Mouse (Mus musculus): ENCODE data around the gene Kdm2a. TPM values are rescaled to one million over a fixed set of nuclear protein-coding genes. Genes with fewer than 3 reads are reported as not detected.
"Not testable (repeated sequence)": the region's sequence is repeated elsewhere in the genome, so short reads cannot be mapped to it uniquely, and the experiment has no call there.

Gene Kdm2a
- polyA plus RNA-seq, 1 experiment, result 90.4 TPM

- Histone ChIP-seq H3K4me3 (ENCODE audit: insufficient read depth, low read length) (no peak overlapping the region), H3K4me1 (ENCODE audit: control insufficient read depth, insufficient read depth, low read length) (no peaks in the 10 kb centered on the region; the same call in 1 of the 2 replicates), H3K27ac (ENCODE audit: insufficient read depth, low read length) (no peak overlapping the region)
- TF ChIP-seq CTCF (IDR thresholded peaks at IDR 0.05; ENCODE audit: borderline replicate concordance, insufficient read depth, low read length) (no peak), POLR2A (IDR thresholded peaks at IDR 0.05; ENCODE audit: low read depth, low read length) (no peak)
Measured at GRCm38 (mm10) chr19:4385026-4385425, 13.1 kb downstream of the Kdm2a start.

- Histone ChIP-seq H3K27ac (ENCODE audit: insufficient read depth, low read length) (no peak overlapping the region), H3K4me1 (ENCODE audit: control insufficient read depth, insufficient read depth, low read length) (no peaks in the 10 kb centered on the region; the same call in 1 of the 2 replicates), H3K4me3 (ENCODE audit: insufficient read depth, low read length) (no peak overlapping the region)
- TF ChIP-seq CTCF (IDR thresholded peaks at IDR 0.05; ENCODE audit: borderline replicate concordance, insufficient read depth, low read length), result no peak
- no peak for TF ChIP-seq POLR2A (IDR thresholded peaks at IDR 0.05; ENCODE audit: low read depth, low read length)
Measured at GRCm38 (mm10) chr19:4384322-4384721, 13.8 kb downstream of the Kdm2a start.

DNA sequence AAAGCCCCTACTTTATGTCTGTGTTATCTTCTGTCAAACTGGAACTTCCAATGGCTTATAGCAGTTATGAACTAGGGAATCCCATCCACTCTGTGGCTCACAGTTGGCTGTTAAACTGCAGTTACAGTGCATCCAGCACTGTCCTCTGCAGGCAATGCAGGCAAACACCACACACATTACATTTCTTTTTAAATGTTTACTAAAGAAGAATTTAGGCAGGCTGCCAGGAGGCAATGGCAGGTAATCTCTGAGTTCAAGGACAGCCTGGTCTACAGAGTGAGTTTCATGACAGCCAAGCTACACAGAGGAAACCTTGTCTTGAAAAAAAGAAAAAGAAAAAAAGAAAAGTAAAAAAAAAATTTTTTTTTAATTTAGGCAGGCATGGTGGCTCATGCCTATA is 14.8 kb downstream of the Kdm2a start:
- no peak overlapping the region for H3K27ac ChIP-seq (ENCODE audit: insufficient read depth, low read length)
- H3K4me3 ChIP-seq (ENCODE audit: insufficient read depth, low read length), result no peak overlapping the region
- H3K4me1 ChIP-seq (ENCODE audit: control insufficient read depth, insufficient read depth, low read length), result no peaks in the 10 kb centered on the region
- TF ChIP-seq POLR2A (IDR thresholded peaks at IDR 0.05; ENCODE audit: low read depth, low read length) (no peak), CTCF (IDR thresholded peaks at IDR 0.05; ENCODE audit: borderline replicate concordance, insufficient read depth, low read length) (no peak)

- H3K4me1 ChIP-seq (ENCODE audit: control insufficient read depth, insufficient read depth, low read length); H3K4me3 ChIP-seq (ENCODE audit: insufficient read depth, low read length); H3K27ac ChIP-seq (ENCODE audit: insufficient read depth, low read length): not testable (repeated sequence)
Measured at GRCm38 (mm10) chr19:4382303-4382702, 15.8 kb downstream of the Kdm2a start.

GRCm38 (mm10) chr19:4370656-4371055 is 27.4 kb downstream of the Kdm2a start:
- no peak overlapping the region for H3K4me3 ChIP-seq (ENCODE audit: insufficient read depth, low read length)
- H3K27ac ChIP-seq (ENCODE audit: insufficient read depth, low read length), result no peak overlapping the region
- no peak for TF ChIP-seq CTCF (IDR thresholded peaks at IDR 0.05; ENCODE audit: borderline replicate concordance, insufficient read depth, low read length)
- TF ChIP-seq POLR2A (IDR thresholded peaks at IDR 0.05; ENCODE audit: low read depth, low read length), result no peak
- H3K4me1 ChIP-seq (ENCODE audit: control insufficient read depth, insufficient read depth, low read length), result no peaks in the 10 kb centered on the region

DNA sequence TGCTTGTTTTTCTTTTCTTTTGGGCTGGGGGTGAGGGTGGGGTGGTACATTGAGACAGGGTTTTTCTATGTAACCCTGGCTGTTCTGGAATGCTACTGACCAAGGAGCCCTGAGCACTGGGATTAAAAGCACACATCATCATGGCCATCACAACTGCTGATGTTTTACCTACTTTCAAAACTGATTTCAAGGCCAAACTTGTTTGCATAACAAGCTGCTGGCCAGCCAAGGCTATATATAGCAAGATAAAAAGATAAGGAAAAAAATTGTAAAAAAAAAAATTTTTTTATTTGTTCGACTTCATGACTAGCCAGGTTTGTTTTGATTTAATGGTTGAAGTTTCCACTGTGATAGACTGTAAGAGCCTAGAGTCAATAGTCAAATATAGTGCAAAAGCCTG is 27.8 kb downstream of the Kdm2a start:
- H3K4me1 ChIP-seq (ENCODE audit: control insufficient read depth, insufficient read depth, low read length), result no peaks in the 10 kb centered on the region
- no peak overlapping the region for H3K4me3 ChIP-seq (ENCODE audit: insufficient read depth, low read length)
- H3K27ac ChIP-seq (ENCODE audit: insufficient read depth, low read length), result no peak overlapping the region
- TF ChIP-seq CTCF (IDR thresholded peaks at IDR 0.05; ENCODE audit: borderline replicate concordance, insufficient read depth, low read length) (no peak), POLR2A (IDR thresholded peaks at IDR 0.05; ENCODE audit: low read depth, low read length) (no peak)

DNA sequence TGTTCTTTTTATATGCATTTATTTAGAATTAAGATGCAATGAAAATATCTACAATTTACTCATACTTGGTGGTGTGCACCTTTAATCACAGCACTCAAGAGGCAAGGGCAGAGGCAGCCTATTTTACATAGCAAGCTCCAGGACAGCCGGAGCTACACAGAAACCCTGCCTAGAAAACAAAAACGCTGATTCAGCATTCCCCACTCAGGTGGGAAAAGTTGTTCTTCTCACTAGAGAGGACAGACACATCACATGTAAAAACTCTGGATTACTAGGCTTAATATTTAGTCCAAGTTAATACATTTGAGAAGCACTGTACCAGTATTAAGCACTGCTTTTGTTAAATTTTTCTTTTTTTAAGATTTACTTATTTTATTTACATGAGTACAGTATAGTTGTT is 48.6 kb downstream of the Kdm2a start:
- Histone ChIP-seq H3K27ac (ENCODE audit: insufficient read depth, low read length) (no peak overlapping the region), H3K4me1 (ENCODE audit: control insufficient read depth, insufficient read depth, low read length) (no peaks in the 10 kb centered on the region), H3K4me3 (ENCODE audit: insufficient read depth, low read length) (no peak overlapping the region)
- TF ChIP-seq POLR2A (IDR thresholded peaks at IDR 0.05; ENCODE audit: low read depth, low read length) (no peak), CTCF (IDR thresholded peaks at IDR 0.05; ENCODE audit: borderline replicate concordance, insufficient read depth, low read length) (no peak)

GRCm38 (mm10) chr19:4346479-4346878 is 51.6 kb downstream of the Kdm2a start:
- H3K27ac ChIP-seq (ENCODE audit: insufficient read depth, low read length), result no peak overlapping the region
- no peaks in the 10 kb centered on the region for H3K4me1 ChIP-seq (ENCODE audit: control insufficient read depth, insufficient read depth, low read length)
- H3K4me3 ChIP-seq (ENCODE audit: insufficient read depth, low read length), result no peak overlapping the region
- no peak for TF ChIP-seq CTCF (IDR thresholded peaks at IDR 0.05; ENCODE audit: borderline replicate concordance, insufficient read depth, low read length)
- TF ChIP-seq POLR2A (IDR thresholded peaks at IDR 0.05; ENCODE audit: low read depth, low read length), result no peak

GRCm38 (mm10) chr19:4338162-4338561 is 59.9 kb downstream of the Kdm2a start:
- Histone ChIP-seq H3K4me1 (ENCODE audit: control insufficient read depth, insufficient read depth, low read length) (peaks cover 6% of the 10 kb centered on the region; the same call in 1 of the 2 replicates), H3K27ac (ENCODE audit: insufficient read depth, low read length) (no peak overlapping the region), H3K4me3 (ENCODE audit: insufficient read depth, low read length) (no peak overlapping the region)
- no peak for TF ChIP-seq POLR2A (IDR thresholded peaks at IDR 0.05; ENCODE audit: low read depth, low read length)
- TF ChIP-seq CTCF (IDR thresholded peaks at IDR 0.05; ENCODE audit: borderline replicate concordance, insufficient read depth, low read length), result peak; percentile 46; the same call in 1 of the 2 replicates

DNA sequence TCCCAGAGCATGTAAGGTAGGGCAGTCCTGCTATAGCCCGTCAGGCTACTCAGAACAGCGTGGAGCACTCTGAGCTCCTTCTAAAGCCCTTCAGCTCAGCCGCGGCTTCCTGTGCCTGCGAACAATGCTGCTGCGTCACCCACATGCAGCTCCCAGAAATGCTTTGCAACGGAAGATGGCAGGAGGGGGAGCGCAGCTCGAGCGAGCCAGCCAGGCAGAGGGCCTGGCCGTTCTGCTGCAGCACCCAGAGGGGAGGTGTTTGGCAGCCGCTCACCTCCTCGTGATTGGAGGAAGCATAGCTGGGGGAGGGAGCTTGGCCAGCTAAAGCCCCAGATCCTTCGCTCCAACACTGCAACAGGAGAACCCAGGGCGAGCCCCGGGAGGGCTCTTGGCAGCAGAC is 64.3 kb downstream of the Kdm2a start:
- Histone ChIP-seq H3K27ac (ENCODE audit: insufficient read depth, low read length) (peak overlapping the region; percentile 89), H3K4me1 (ENCODE audit: control insufficient read depth, insufficient read depth, low read length) (peaks cover 12% of the 10 kb centered on the region), H3K4me3 (ENCODE audit: insufficient read depth, low read length) (peak overlapping the region; percentile 86)
- peak; percentile 97 for TF ChIP-seq POLR2A (IDR thresholded peaks at IDR 0.05; ENCODE audit: low read depth, low read length)
- TF ChIP-seq CTCF (IDR thresholded peaks at IDR 0.05; ENCODE audit: borderline replicate concordance, insufficient read depth, low read length), result no peak

Measured in embryonic fibroblast, embryonic 13.5 days (primary cell).